7 mouse cellular contexts compared by ENCODE assay signal in the genomic region with DNA sequence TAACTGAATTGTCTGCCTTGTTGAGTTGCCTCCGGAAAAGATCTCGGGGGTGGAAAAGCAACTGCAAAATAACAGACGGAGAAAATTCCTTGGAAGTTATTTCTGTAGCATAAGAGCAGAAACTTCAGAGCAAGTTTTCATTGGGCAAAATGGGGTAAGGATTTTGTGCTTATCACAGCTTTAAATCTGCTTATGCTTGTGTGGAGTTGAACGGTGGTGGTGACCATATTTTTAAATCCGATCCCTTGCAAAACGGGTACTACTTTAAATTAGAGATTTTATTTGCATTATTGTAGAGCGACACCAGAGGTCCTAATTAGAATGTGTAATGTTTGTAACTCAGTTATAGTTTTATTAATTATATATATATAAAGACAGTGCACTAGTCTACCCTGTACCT. TPM values are rescaled to one million over a fixed set of nuclear protein-coding genes. Genes with fewer than 3 reads are reported as not detected.
DNase-seq lines count a peak whose midpoint lies in the region; ATAC-seq and TF ChIP-seq lines count a peak whose summit lies in the region.

No protein-coding gene starts in this region.

- H3K4me2 ChIP-seq in neural tube, embryonic 11.5 days (ENCODE audit: low read depth): peak overlapping the region; percentile 62
- H3K4me2 ChIP-seq in forebrain, embryonic 12.5 days: peak overlapping the region; percentile 64
- H3K4me2 ChIP-seq in liver, embryonic 14.5 days (ENCODE audit: low read depth): peak overlapping the region; percentile 96

- no peaks in the 10 kb centered on the region for H3K9me3 ChIP-seq in neural tube, embryonic 11.5 days (ENCODE audit: control insufficient read depth, low read length)
- no peaks in the 10 kb centered on the region for H3K9me3 ChIP-seq in forebrain, embryonic 12.5 days
- H3K9me3 ChIP-seq in liver, embryonic 14.5 days (ENCODE audit: control insufficient read depth, low read length): no peaks in the 10 kb centered on the region

- no peak overlapping the region; the same call in 1 of the 2 replicates for H3K9ac ChIP-seq in neural tube, embryonic 11.5 days (ENCODE audit: low read length)
- peak overlapping the region; percentile 89; the same call in 1 of the 2 replicates for H3K9ac ChIP-seq in forebrain, embryonic 12.5 days
- peak overlapping the region; percentile 93 for H3K9ac ChIP-seq in liver, embryonic 14.5 days (replicated peaks)

- H3K27me3 ChIP-seq in neural tube, embryonic 11.5 days (ENCODE audit: control insufficient read depth, insufficient read depth, low read length): no peaks in the 10 kb centered on the region
- H3K27me3 ChIP-seq in forebrain, embryonic 12.5 days: no peaks in the 10 kb centered on the region
- no peaks in the 10 kb centered on the region for H3K27me3 ChIP-seq in liver, embryonic 14.5 days (ENCODE audit: control insufficient read depth, insufficient read depth, low read length)

- H3K4me1 ChIP-seq in neural tube, embryonic 11.5 days (ENCODE audit: control insufficient read depth, insufficient read depth, low read length): peaks cover 18% of the 10 kb centered on the region
- peaks cover 38% of the 10 kb centered on the region for H3K4me1 ChIP-seq in forebrain, embryonic 12.5 days
- peaks cover 7 to 14% of the 10 kb centered on the region in 2 experiments for H3K4me1 ChIP-seq in liver, embryonic 14.5 days (replicated peaks; ENCODE audit: control insufficient read depth in 2 of 2, insufficient read depth in 2 of 2, low read length in 1 of 2)

- H3K36me3 ChIP-seq in neural tube, embryonic 11.5 days (ENCODE audit: control insufficient read depth, insufficient read depth, low read length): no peaks in the 10 kb centered on the region
- no peaks in the 10 kb centered on the region for H3K36me3 ChIP-seq in forebrain, embryonic 12.5 days (replicated peaks)
- H3K36me3 ChIP-seq in liver, embryonic 14.5 days (replicated peaks; ENCODE audit: control insufficient read depth, insufficient read depth, low read depth): no peaks in the 10 kb centered on the region

- DNase-seq in neural tube, embryonic 11.5 days (ENCODE audit: low spot score): no peak
- no peak for DNase-seq in neural tube, embryonic 10.5 days (ENCODE audit: extremely low spot score, low spot score)
- no peak for DNase-seq in liver, embryonic 14.5 days (ENCODE audit: low read depth in 3 of 3, low spot score in 3 of 3)
- DNase-seq in embryo, embryonic 9.5 days (ENCODE audit: extremely low spot score): no peak
- DNase-seq in frontal cortex, adult 2 months (ENCODE audit: extremely low spot score in 1 of 2, low spot score in 1 of 2): no peak
- no peak for DNase-seq in embryo, embryonic 10 days (ENCODE audit: low spot score)

- no peak for TF ChIP-seq EP300 in liver, embryonic 14.5 days (IDR thresholded peaks at IDR 0.05; ENCODE audit: low read depth)

- ATAC-seq in neural tube, embryonic 11.5 days (ENCODE audit: insufficient read depth, low FRiP score, low TSS enrichment): no peak
- ATAC-seq in forebrain, embryonic 12.5 days (ENCODE audit: low FRiP score): no peak
- ATAC-seq in liver, embryonic 14.5 days (ENCODE audit: insufficient read depth): no peak

- peak overlapping the region; percentile 87 for H3K4me3 ChIP-seq in neural tube, embryonic 11.5 days (ENCODE audit: low read depth, low read length)
- peak overlapping the region; percentile 85 for H3K4me3 ChIP-seq in forebrain, embryonic 12.5 days (replicated peaks)
- peak overlapping the region; percentile 95 to 97 for H3K4me3 ChIP-seq in liver, embryonic 14.5 days (ENCODE audit: insufficient read depth in 1 of 2, low read depth in 2 of 2, low read length in 2 of 2)

- H3K27ac ChIP-seq in neural tube, embryonic 11.5 days (ENCODE audit: low read depth, low read length): no peak overlapping the region
- peak overlapping the region; percentile 98; the same call in 1 of the 2 replicates for H3K27ac ChIP-seq in forebrain, embryonic 12.5 days
- H3K27ac ChIP-seq in liver, embryonic 14.5 days: no peak overlapping the region

- WGBS in neural tube, embryonic 11.5 days: 14% methylated on average over 7 of the region's 7 CpGs
- WGBS in forebrain, embryonic 12.5 days: 9% methylated on average over 7 of the region's 7 CpGs
- WGBS in liver, embryonic 14.5 days (ENCODE audit: insufficient replicate concordance): 12% methylated on average over 7 of the region's 7 CpGs

- TF ChIP-seq CTCF in liver, embryonic 14.5 days (IDR thresholded peaks at IDR 0.05; ENCODE audit: low read depth): no peak

RNA-seq across cellular contexts. Expression of a gene that starts 5.7 kb away (rescaled TPM):
- polyA plus RNA-seq in neural tube, embryonic 11.5 days (2014; fragmentation: Nextera tagmentation; extraction: Ambion mirVana): 14.0 and 16.4 TPM in 2 replicates
- 14.3 and 16.2 TPM in 2 replicates for polyA plus RNA-seq in forebrain, embryonic 12.5 days (2016; fragmentation: Nextera tagmentation; extraction: Ambion mirVana)
- 2.6 and 3.7 TPM in 2 replicates for polyA plus RNA-seq in liver, embryonic 14.5 days (2012; rRNA removed)
- polyA plus RNA-seq in liver, embryonic 14.5 days (2014; fragmentation: Nextera tagmentation; extraction: Ambion mirVana): 3.0 TPM in 2 replicates
- 48.5 and 58.2 TPM in 2 replicates for polyA plus RNA-seq in frontal cortex, adult 2 months (2012; rRNA removed)
